Mouse (Mus musculus): ENCODE measurements at regions not wholly inside any gene's neighbourhood (a gene's known extent, or its start where the extent isn't known, plus 50 kb on each side); places are given as distances from the start of the nearest gene placed in this dataset.

DNA sequence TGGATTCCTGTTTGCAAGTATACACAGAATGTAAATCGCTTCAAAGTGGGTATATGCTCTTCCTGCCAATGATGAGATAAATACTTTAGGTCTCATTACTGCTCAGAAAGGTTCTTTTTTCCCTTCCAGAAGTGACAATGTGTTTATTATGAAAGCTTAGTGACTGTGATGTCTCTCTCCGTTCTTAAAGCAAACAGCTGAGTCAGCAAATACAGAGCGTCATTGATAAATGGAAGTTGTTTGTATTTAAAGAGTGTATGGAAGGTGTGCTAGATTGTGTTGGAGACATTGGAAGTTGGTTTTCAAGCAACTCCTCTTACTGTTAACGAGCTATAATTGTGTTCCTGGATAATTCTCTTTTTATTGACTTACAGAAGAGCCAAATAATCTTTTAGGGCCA is 408.0 kb downstream of the Prr30 start:
- no peak for ATAC-seq (replicated peaks in 1 of 2; ENCODE audit: insufficient read depth in 1 of 2, low FRiP score in 2 of 2, low TSS enrichment in 1 of 2, low read depth in 1 of 2, poor library complexity in 2 of 2, severe bottlenecking in 2 of 2)

DNA sequence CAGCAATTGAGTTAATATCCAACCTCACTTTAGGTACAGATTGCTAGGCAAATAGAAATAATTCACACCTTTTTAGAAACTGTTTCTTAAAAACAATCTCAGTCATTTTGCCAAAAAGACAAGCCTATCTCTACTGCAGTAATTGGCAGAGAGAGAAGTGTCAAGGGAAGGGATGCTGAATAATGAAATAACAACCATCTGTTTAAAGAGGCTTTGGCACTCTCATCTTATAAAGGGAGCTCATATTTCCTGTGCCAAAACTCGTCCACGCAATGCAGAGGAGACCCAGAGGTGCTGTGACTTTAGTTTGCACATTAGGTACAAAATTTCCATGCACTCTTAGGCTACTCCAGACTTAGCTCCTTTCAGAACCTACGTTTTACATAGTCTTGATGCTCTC is 418.2 kb downstream of the Prr30 start:
- no peak for ATAC-seq (replicated peaks in 1 of 2; ENCODE audit: insufficient read depth in 1 of 2, low FRiP score in 2 of 2, low TSS enrichment in 1 of 2, low read depth in 1 of 2, poor library complexity in 2 of 2, severe bottlenecking in 2 of 2)

DNA sequence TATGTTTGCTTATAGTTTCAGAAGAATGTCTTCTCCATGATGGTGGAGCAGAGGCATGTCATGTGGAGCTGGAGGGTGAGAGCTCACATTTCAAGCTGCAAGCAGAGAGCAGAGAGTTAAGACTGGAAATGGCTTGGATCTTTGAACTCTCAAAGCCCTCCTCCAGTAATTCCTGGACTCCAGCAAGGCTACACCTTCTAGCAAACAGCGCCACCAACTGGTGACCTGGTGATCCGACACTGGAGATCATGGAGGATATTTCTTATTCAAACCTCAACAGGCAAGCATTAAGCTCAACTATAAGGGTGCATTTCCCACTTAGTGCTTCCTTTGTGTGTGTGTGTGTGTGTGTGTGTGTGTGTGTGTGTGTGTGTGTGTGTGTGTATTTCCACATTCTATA is 446.2 kb downstream of the Prr30 start:
- no peak for ATAC-seq (replicated peaks in 1 of 2; ENCODE audit: insufficient read depth in 1 of 2, low FRiP score in 2 of 2, low TSS enrichment in 1 of 2, low read depth in 1 of 2, poor library complexity in 2 of 2, severe bottlenecking in 2 of 2)

DNA sequence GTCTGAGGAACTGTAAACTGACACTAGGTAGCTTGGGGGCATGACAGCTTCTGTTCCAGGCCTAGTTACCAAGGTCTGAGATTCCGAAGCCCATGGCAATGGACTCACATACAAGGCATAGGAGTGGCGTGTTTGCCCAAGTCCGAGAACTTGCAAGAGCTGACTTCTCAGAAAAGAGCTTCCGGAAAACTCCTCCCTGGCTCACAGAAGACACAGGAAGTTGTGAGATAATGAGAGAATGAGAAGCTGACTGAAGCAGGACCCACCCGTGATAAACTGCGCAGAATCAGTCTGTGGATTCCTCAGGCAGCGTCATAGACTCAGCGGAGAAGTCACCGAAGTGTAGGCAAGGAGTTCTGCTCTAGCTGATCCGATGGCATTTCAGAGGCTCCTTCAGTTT is 447.4 kb downstream of the Prr30 start:
- ATAC-seq (replicated peaks in 1 of 2; ENCODE audit: insufficient read depth in 1 of 2, low FRiP score in 2 of 2, low TSS enrichment in 1 of 2, low read depth in 1 of 2, poor library complexity in 2 of 2, severe bottlenecking in 2 of 2), result no peak

DNA sequence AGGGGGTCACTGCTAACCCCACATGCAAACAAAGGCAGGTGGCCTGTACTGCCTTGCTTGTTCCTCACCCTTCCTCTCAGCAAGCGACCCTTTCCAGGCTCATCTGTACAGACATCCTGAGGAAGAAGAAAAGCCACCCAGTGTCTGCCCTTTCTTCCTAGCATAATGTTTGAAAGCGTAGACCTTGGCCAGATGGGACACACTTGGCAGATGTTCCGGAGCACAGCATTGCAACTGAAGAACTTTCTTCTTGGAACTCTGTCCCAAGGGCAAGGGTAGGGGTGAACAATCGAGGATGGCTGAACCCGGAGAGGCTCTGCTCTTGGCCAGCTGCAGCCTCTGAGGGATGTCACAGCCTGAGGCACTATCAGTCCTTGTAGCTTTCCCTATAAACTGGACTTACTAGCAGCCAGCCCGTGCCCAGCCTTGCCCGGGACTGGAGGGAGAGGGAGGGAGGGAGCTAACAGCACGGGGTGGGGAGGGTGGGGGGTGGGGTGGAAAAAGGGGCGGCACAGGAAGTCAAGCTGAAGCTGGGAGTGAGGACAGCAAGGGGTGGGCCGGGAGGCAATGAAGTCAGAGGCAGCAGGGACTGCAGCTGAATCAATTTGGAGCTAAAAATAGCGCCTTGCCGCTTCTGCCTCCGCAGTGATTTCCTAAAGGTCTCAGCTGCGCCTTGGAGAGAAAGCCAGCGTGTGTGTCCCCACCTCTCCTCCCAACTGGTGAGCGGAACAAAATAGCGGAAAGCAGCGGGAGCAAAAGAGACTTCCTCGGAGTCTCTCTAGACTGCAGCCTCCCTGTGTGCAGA is 450.2 kb downstream of the Prr30 start:
- ATAC-seq (replicated peaks in 1 of 2; ENCODE audit: insufficient read depth in 1 of 2, low FRiP score in 2 of 2, low TSS enrichment in 1 of 2, low read depth in 1 of 2, poor library complexity in 2 of 2, severe bottlenecking in 2 of 2), result peak; percentile 72 to 78

DNA sequence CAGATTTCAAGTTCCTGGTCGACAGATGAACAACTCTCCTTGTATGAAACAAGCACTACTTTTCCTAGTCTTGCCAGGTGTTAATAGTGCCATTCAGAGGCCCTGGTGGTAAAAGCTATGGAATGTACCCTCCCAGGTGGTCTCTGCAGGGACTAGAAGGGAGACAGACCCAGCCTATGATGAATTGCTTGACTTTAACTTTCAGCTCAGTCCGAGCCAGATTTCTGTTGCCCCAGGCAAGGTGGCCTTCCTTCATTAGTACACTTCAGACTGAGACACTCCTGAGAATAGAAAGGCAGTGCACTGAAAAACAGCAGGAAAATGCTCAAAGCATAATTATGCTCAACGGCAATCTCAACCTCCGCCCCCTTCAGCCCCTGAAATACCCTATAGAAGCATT is 450.8 kb upstream of the Klf12 start:
- ATAC-seq (replicated peaks in 1 of 2; ENCODE audit: insufficient read depth in 1 of 2, low FRiP score in 2 of 2, low TSS enrichment in 1 of 2, low read depth in 1 of 2, poor library complexity in 2 of 2, severe bottlenecking in 2 of 2), result no peak

DNA sequence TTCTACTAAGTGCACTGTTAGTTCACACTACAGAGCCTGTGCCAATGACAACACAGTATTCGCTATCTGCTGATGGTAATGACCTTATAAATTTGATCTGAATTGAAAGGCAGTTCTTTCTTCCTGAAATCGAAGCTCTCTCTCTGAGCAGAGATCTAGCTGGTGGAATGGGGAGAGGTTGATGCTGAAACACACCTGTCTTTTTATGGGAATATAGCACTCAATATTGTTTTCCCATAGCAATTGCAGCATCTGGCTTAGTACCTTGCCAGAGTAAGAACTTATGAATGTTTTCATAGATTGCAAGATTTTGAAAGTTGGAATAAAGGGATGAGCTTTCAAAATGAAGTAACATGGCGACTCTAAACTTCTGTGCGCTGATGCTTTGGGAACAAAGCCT is 444.0 kb upstream of the Klf12 start:
- no peak for ATAC-seq (replicated peaks in 1 of 2; ENCODE audit: insufficient read depth in 1 of 2, low FRiP score in 2 of 2, low TSS enrichment in 1 of 2, low read depth in 1 of 2, poor library complexity in 2 of 2, severe bottlenecking in 2 of 2)

DNA sequence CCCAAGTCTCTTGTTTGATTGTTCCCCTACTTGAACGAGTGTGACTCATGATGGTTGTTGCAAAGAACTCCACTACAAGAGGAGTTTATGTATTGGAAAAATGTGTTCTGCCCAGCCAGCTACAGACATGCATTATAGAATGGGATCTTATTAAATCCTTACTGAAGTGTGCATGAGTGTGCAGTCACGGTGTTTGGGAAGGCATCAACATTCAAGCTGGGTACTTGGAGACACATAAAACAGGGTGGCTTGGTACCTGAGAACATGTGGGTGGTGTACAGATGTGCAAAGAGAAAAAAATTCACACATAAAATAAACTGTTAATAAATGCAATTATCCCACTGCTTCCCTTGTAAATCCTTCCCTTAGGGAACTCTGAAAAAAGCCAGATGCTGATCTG is 443.2 kb upstream of the Klf12 start:
- no peak for ATAC-seq (replicated peaks in 1 of 2; ENCODE audit: insufficient read depth in 1 of 2, low FRiP score in 2 of 2, low TSS enrichment in 1 of 2, low read depth in 1 of 2, poor library complexity in 2 of 2, severe bottlenecking in 2 of 2)

DNA sequence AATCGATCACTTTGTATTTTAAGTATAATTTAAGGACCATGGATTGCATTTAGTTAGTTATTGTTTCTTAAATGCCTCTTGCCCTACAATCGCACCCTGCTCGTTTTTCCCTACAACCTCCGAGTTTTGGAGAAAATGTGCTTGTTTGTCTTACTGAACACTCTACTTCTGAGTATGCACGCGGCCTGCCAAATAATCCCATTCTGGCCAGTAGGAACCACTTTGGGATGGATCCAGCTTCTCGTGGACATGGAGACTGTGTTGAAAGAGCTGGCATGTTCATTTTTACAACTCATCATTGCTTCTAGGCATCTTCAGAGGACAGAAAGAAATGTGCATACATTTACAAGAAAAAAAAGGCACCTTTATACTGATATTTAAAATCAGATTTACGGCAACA is 440.5 kb upstream of the Klf12 start:
- no peak for ATAC-seq (replicated peaks in 1 of 2; ENCODE audit: insufficient read depth in 1 of 2, low FRiP score in 2 of 2, low TSS enrichment in 1 of 2, low read depth in 1 of 2, poor library complexity in 2 of 2, severe bottlenecking in 2 of 2)

DNA sequence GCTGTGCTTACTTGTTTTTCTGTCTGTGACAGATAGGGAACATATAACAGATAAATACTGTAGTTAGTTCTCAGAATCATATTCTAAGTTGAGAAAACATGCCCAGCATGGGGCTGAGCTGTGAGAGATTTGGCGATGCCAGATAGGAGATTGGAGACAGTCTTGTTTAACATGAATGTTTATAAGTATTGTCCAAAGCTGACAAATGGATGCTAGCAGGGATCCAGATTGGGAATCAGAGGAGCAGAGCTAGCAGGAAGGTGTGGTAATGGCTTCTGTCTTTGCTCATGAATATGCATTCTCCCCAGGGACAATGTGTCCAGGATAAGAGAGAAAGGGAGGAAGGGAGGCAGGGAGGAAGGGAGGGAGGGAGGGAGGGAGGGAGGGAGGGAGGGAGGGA is 436.2 kb upstream of the Klf12 start:
- no peak for ATAC-seq (replicated peaks in 1 of 2; ENCODE audit: insufficient read depth in 1 of 2, low FRiP score in 2 of 2, low TSS enrichment in 1 of 2, low read depth in 1 of 2, poor library complexity in 2 of 2, severe bottlenecking in 2 of 2)

DNA sequence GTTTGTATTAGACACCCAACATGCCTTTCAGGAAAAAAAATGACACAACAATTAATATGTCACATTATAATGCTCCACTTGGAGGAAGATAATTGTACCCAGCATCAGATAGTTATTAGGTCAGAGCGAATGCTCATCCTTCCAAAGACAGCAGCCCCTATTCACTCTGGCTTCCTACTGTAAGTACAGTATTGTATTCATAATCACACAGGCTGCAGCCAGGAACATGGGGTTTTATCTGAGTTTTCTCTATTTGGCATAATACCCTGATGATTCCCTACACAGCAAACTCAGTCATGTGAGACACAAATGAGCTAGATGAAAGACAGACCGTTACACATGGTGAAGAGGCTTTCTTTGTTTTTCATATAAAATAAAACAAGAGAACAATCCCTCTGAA is 430.5 kb upstream of the Klf12 start:
- ATAC-seq (replicated peaks in 1 of 2; ENCODE audit: insufficient read depth in 1 of 2, low FRiP score in 2 of 2, low TSS enrichment in 1 of 2, low read depth in 1 of 2, poor library complexity in 2 of 2, severe bottlenecking in 2 of 2), result no peak

DNA sequence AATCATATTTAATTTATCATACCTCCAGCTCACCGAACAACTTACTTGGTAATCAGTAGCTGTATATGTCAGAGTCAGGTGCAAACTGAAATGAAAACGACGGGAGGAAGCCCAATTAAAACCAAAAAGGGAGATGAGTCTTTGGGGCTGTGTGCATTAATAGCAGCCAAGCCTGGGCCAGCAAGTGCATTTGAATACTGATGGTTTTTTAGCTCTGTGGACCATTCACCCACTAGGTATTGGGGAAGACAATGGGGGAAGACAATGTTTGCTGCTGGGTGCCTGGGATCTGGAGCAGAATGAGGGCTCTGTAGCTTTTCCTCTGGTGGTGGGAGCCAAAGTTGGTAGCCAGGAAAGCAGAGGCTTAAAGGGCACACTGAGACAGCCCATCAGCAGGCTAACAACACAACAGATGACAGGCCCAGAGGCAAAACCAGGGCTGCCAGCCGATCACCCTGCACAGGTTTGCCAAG is 429.6 kb upstream of the Klf12 start:
- ATAC-seq (replicated peaks in 1 of 2; ENCODE audit: insufficient read depth in 1 of 2, low FRiP score in 2 of 2, low TSS enrichment in 1 of 2, low read depth in 1 of 2, poor library complexity in 2 of 2, severe bottlenecking in 2 of 2), result no peak

DNA sequence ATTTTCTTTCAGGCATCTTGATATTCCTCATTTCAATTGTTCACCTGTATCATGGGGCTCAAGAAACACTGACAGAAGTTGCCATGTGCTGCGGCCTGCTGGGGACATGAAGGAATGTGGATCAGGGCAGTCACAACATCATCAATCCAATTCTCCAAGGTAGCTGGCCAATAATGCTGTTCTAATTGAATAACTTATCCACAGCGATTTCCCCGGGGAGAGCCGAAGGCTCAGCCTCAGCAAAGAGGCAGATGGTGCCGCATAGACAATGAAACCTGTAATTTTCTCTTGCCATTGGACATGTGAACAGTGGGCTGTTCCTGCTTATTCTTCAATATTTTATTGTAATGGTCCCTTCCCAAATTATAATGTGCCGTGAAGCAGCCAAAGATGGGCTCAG is 429.1 kb upstream of the Klf12 start:
- no peak for ATAC-seq (replicated peaks in 1 of 2; ENCODE audit: insufficient read depth in 1 of 2, low FRiP score in 2 of 2, low TSS enrichment in 1 of 2, low read depth in 1 of 2, poor library complexity in 2 of 2, severe bottlenecking in 2 of 2)

DNA sequence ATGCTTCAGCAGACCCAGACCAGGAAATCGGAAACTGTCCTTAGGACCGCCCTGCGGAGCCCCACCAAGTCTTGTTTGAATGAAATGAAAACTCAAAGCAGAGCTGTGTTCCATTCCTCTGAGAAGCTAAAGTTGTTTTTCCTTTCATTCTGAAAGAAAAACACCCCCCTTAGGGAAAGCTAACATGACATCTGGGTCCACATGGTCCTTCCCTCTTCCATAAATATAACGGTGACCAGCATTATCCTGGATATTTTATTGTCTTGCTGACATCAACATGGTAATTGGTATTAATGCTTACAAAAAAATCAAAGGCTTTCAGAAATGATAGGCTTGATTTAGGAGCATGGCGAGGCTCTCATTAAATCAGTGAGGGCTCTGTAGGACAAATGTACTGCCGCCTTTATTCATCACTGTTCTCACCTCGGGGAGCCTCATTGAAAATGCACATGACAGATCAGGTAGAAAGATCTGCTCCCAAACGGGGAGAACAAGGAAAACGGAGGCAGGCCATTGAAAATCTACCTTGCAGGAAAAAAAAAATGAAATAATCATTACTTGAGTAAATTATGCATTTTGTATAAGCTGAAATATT is 381.0 kb upstream of the Klf12 start:
- no peak for ATAC-seq (replicated peaks in 1 of 2; ENCODE audit: insufficient read depth in 1 of 2, low FRiP score in 2 of 2, low TSS enrichment in 1 of 2, low read depth in 1 of 2, poor library complexity in 2 of 2, severe bottlenecking in 2 of 2)

DNA sequence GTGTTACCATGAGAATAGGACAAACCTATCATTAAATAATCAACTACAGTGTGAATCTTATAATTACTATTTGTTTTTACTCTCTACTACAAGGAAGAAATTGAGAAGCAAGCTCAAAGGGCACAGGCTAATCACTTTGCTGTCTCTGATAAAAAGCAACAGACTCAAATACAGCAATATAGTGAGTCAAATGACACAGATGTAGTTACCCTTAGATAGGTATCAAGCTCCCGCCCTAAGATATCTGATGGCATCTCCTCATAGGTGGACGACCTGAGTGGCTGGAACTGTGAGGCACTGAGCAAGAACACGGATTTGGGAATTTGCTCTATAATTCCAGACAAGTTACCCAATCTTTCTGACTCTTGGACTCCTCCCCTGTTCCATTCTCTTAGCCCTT is 379.7 kb upstream of the Klf12 start:
- ATAC-seq (replicated peaks in 1 of 2; ENCODE audit: insufficient read depth in 1 of 2, low FRiP score in 2 of 2, low TSS enrichment in 1 of 2, low read depth in 1 of 2, poor library complexity in 2 of 2, severe bottlenecking in 2 of 2), result no peak

DNA sequence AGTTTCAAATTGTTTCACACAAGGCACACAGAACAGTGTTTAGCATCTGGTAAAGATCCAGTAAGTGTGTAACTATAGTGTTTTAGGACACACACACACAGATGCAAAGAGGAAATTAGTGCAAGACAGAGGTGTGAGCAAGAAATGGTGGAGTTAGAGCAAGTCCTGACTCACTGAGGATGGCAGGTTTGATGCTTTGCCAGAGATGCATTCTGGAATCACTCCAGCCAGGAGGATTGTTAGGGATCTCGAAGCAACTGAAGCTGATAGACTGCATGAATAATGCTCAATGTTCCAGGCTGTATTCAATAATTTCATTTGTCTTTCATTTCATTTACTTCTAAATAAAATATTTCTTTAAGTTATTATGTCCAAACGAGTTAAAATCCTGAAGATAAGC is 357.6 kb upstream of the Klf12 start:
- no peak for ATAC-seq (replicated peaks in 1 of 2; ENCODE audit: insufficient read depth in 1 of 2, low FRiP score in 2 of 2, low TSS enrichment in 1 of 2, low read depth in 1 of 2, poor library complexity in 2 of 2, severe bottlenecking in 2 of 2)

DNA sequence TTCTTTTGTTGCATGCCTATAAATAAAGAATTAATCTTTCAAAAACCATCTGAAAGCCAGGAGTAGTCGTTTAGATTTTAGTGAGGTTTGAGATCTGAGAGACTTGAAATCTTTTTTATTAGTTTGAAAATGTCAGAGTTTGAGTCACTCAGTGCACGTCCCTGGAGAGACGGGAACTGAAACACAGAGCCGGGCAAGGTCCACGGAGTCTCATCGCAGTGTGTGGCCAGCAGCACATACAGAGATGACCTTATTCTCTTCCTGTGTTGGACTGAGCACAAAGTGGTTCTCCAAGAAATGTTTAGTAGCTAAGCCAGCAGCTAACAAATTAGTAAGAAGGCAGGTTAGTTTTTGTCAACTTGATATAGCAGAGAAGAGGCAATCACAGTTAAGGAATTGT is 350.0 kb upstream of the Klf12 start:
- no peak for ATAC-seq (replicated peaks in 1 of 2; ENCODE audit: insufficient read depth in 1 of 2, low FRiP score in 2 of 2, low TSS enrichment in 1 of 2, low read depth in 1 of 2, poor library complexity in 2 of 2, severe bottlenecking in 2 of 2)

DNA sequence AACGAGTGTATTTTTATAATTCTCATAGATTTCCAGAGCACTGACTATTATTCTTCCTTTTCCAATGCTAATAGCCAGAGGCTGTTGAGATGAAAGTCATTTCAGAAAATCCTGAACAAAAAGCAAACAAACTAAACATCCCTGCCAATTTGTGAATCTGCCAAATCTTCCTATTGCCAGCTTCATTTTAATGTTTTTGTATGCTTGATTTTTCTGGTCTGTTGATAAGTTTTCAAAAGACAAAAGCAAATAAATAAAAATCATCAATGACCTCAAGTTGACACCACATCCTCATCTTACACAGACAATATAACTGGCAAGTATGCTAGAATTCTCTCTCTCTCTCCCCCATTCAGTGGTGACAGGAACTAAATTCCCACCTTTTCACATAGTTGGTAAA is 347.2 kb upstream of the Klf12 start:
- ATAC-seq (replicated peaks in 1 of 2; ENCODE audit: insufficient read depth in 1 of 2, low FRiP score in 2 of 2, low TSS enrichment in 1 of 2, low read depth in 1 of 2, poor library complexity in 2 of 2, severe bottlenecking in 2 of 2), result no peak

DNA sequence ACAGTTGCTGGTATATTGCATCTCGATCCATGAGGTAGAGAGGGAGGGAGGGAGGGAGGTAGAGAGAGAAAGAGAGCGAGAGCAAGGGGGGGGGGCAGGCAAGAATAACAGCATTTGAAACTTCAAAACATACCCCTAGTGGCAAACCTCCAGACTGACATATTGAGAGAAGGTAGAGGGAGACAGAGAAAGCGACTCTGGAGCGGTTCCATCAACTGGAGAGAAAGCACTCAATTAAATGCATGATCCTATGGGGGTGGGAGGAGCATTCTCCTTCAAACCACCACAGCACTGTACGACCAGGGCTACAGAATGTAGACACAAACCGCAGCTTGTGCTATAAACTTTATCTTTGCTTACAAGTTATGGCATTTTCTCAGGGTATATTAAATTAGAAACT is 345.7 kb upstream of the Klf12 start:
- ATAC-seq (replicated peaks in 1 of 2; ENCODE audit: insufficient read depth in 1 of 2, low FRiP score in 2 of 2, low TSS enrichment in 1 of 2, low read depth in 1 of 2, poor library complexity in 2 of 2, severe bottlenecking in 2 of 2), result no peak

All from hematopoietic stem cell, adult 5-6 weeks (primary cell).